Mouse (Mus musculus) heart, embryonic 13.5 days (tissue): ENCODE measurements around the gene Kif13a. TPM values are rescaled to one million over a fixed set of nuclear protein-coding genes. Genes with fewer than 3 reads are reported as not detected.
A peak's percentile ranks its signal among the peaks of the same experiment; 100 is the strongest.

Experiments used
- ATAC-seq: fragments of 200-750 bp; cut with Nextera tagmentation; 2 replicates; pipeline ENCODE4 v1.8.0; 2017; ENCODE audit warnings: moderate TSS enrichment; ENCODE audit not compliant: insufficient number of reproducible peaks, low FRiP score, low TSS enrichment; ENCODE audit errors: extremely low read depth
- H3K27ac ChIP-seq: fragments of 300-500 bp; sonication (generic); replicated peaks from 2 replicates; pipeline ENCODE4 v1.5.1; 2015; ENCODE audit warnings: moderate library complexity, mild to moderate bottlenecking, inconsistent platforms
- H3K27me3 ChIP-seq: fragments of 300-500 bp; sonication (generic); replicated peaks from 2 replicates; pipeline ENCODE4 v1.6.1; 2015; ENCODE audit warnings: mild to moderate bottlenecking, inconsistent platforms
- H3K36me3 ChIP-seq: fragments of 300-500 bp; sonication (generic); 2 replicates; pipeline ENCODE4 v1.6.1; 2015; ENCODE audit warnings: mild to moderate bottlenecking, inconsistent platforms
- H3K4me1 ChIP-seq: fragments of 300-500 bp; sonication (generic); 2 replicates; pipeline ENCODE4 v1.6.1; 2015; ENCODE audit warnings: inconsistent platforms
- H3K4me2 ChIP-seq: fragments of 300-500 bp; sonication (generic); 2 replicates; pipeline ENCODE4 v1.6.1; 2015; ENCODE audit warnings: inconsistent platforms, mild to moderate bottlenecking, moderate library complexity
- H3K4me3 ChIP-seq: fragments of 300-500 bp; sonication (generic); 2 replicates; pipeline ENCODE4 v1.5.1; 2015; ENCODE audit warnings: moderate library complexity, mild to moderate bottlenecking, inconsistent platforms
- H3K9ac ChIP-seq: fragments of 300-500 bp; sonication (generic); 2 replicates; pipeline ENCODE4 v1.6.1; 2015; ENCODE audit warnings: inconsistent platforms, mild to moderate bottlenecking, moderate library complexity
- H3K9me3 ChIP-seq: fragments of 300-500 bp; sonication (generic); 2 replicates; pipeline ENCODE4 v1.6.1; 2016; ENCODE audit warnings: inconsistent platforms
- WGBS: fragments of 180-500 bp; shearing (Covaris S2); methylation state at CpG from one replicate; pipeline ENCODE4 v1.1.7; 2015; ENCODE audit warnings: mixed read lengths; 5-methylcytosine and 5-hydroxymethylcytosine counted together
- polyA plus RNA-seq: library from polyadenylated mRNA; unstranded; fragments of >200 nt; fragmentation: Nextera tagmentation; extraction: Ambion mirVana; gene quantifications from 2 replicates; pipeline ENCODE4 v1.2.1, GENCODE M21; 2015

Gene Kif13a
- polyA plus RNA-seq, 1 experiment from 2014 or later, result 22.9 TPM

DNA sequence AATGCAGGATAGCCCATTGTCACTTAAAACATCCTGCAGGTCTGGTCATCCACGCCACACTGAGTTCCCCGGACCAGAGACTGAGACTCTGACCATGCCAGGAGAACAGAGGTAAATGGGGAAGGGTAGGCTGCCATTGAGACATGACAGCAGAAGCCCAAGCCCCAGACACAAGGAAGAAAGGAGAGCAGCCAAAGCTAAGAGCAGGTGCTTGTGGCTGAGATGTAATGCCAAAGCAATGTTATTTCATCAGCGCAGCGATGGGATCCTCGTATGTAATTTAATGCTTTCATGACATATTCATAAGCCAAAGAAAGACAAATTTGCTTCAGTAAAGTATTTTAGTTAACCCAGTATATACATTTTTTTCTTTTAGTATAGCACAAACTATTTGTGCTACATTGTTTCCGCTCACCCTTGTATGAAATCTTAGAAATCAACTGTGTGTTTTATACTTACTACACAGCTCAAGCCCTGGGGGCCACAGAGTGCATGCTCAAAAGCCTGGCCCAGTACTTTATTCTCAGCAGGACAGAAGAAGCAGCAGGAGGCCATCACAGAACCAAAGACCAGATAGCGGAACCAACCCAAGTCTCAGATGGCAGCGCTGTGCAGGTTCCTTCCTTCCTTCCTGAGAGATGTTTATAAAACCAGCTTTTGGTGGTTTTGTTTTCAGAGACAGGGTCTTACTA lies 71.4 kb downstream of the Kif13a start:
- 87% methylated on average over 8 of the region's 8 CpGs for WGBS
- no peaks in the 10 kb centered on the region for H3K27me3 ChIP-seq
- H3K9ac ChIP-seq, result no peak overlapping the region
- H3K4me3 ChIP-seq, result no peak overlapping the region
- H3K9me3 ChIP-seq, result no peaks in the 10 kb centered on the region
- H3K4me1 ChIP-seq, result peaks cover 25% of the 10 kb centered on the region
- H3K27ac ChIP-seq, result no peak overlapping the region
- ATAC-seq, result no peak
- H3K36me3 ChIP-seq, result peaks cover 20% of the 10 kb centered on the region; the same call in 1 of the 2 replicates
- no peak overlapping the region for H3K4me2 ChIP-seq

DNA sequence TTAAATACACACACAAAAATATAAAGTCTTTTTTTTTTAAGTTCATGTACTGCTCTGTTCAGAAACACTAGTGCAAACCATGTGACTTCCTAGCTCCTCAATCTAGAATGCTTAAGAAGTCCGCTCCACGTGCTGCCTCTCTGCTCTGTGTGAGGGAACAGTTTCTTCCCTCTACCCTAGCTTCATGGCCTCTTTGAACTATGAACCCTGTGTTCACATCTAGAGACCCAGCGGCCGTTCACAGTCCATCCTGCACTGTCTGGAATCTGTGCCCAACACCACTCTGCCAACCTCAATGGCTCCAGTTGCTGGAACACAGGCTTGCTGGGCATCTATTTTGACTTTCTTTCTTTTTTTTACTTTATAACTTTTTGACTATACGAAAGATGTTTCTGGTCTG lies 75.2 kb downstream of the Kif13a start:
- WGBS, result 85% methylated on average over 5 of the region's 5 CpGs
- ATAC-seq, result no peak
- no peak overlapping the region for H3K4me2 ChIP-seq

DNA sequence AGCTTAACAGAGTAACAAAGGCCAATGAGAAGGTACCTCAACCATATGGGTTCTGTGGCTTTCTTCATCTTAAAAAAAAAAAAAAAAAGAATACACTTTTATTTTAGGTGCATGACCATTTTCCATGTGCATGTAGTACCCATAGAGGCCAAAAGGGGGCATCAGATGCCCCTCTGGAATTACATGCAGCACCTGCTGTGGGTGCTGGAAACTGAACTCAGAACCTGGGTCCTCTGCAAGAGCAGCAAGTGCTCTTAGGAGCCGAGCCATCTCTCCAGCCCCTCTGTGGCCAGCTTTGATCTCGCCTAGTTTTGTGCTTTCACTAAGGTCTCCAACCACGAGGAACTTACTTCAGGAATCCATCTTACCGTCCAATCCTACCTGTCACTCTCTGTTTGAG lies 77.2 kb downstream of the Kif13a start:
- WGBS, result 89% methylated on average over 4 of the region's 4 CpGs
- Histone ChIP-seq H3K9ac (no peak overlapping the region), H3K4me2 (no peak overlapping the region), H3K36me3 (peaks cover 17% of the 10 kb centered on the region; the same call in 1 of the 2 replicates), H3K27me3 (no peaks in the 10 kb centered on the region), H3K4me1 (peaks cover 21% of the 10 kb centered on the region), H3K9me3 (no peaks in the 10 kb centered on the region), H3K4me3 (no peak overlapping the region), H3K27ac (no peak overlapping the region)
- no peak for ATAC-seq

More for the DNA sequence above, 75.2 kb downstream of the Kif13a start:
- H3K9me3 ChIP-seq, result no peaks in the 10 kb centered on the region
- H3K36me3 ChIP-seq, result peaks cover 17% of the 10 kb centered on the region; the same call in 1 of the 2 replicates
- H3K27ac ChIP-seq, result no peak overlapping the region
- H3K4me3 ChIP-seq, result no peak overlapping the region
- H3K27me3 ChIP-seq, result no peaks in the 10 kb centered on the region
- no peak overlapping the region for H3K9ac ChIP-seq
- H3K4me1 ChIP-seq, result peaks cover 20% of the 10 kb centered on the region

DNA sequence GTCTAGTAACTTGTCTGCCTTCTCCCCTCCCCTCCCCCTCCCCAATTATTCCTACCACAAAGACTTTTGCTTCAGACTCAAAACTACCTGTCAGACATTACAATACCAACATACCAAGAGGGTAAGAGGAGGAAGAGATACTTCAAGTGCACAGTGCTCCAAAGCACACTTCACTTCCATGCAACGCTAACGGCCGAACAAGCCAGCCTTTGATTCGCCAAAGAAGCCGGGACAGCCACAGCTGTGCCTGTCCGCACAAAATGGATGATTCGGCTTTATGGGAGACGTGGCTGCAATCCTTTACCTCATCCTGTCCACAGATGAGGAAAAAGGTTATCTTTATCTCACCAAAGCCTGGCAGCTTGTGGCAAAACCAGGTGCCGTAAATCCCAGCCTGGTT lies 84.2 kb downstream of the Kif13a start:
- no peak overlapping the region for H3K4me3 ChIP-seq
- no peaks in the 10 kb centered on the region for H3K27me3 ChIP-seq
- H3K36me3 ChIP-seq, result peaks cover 19% of the 10 kb centered on the region; the same call in 1 of the 2 replicates
- 86% methylated on average over 9 of the region's 9 CpGs for WGBS
- no peaks in the 10 kb centered on the region for H3K9me3 ChIP-seq
- H3K27ac ChIP-seq, result no peak overlapping the region
- no peak overlapping the region for H3K9ac ChIP-seq
- peaks cover 33% of the 10 kb centered on the region for H3K4me1 ChIP-seq
- ATAC-seq, result no peak
- no peak overlapping the region for H3K4me2 ChIP-seq

DNA sequence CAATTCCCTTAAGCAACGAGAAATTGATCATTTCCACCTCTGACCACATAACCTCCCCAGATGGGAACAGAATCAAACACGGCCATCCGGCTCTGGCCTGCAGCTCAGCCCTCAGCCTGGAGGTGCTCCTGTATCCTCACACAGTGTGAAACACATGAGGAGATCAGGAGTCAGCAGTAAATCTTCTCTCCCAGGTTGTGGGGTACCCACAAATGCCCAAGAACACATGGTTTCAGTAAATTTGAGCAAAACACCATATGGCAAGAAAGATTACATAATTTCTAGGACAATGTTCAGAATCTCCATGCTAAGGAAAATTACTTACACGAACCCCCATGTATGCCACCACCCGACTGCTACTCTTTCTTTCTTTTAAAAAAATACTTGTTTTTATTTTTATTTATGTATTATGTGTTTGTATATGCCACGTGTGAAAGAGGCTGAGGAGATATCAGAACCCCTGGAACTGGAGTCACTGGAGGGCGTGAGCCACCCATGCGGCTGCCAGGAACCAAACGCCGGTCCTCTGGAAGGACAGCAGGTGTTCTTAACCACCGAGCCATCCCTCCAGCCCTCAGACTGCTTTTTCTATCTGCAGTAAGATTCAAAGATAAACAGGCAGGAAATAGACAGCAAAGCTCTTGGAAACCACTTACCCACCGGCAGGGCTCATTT lies 85.0 kb downstream of the Kif13a start:
- ATAC-seq, result no peak
- H3K9ac ChIP-seq, result no peak overlapping the region
- 76% methylated on average over 12 of the region's 12 CpGs for WGBS

DNA sequence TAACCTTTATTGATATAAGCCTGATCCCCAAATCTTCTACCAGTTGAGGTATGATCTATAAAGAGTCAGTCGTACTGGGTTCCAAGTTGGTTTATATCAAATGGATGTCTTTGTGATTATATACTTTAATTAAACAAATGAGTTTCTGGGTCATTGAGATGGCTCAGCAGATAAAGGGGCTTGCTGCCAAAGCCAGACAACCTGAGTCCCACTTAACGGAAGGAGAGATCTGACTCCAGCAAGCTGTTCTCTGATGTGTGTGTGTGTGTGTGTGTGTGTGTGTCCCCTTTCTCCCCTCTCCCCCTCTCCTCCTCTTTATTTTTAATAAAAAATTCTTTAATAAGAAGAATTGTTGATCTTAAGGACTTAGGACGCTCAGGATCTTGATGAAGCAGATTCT lies 86.0 kb downstream of the Kif13a start:
- H3K36me3 ChIP-seq, result peaks cover 19% of the 10 kb centered on the region; the same call in 1 of the 2 replicates
- no peak for ATAC-seq
- WGBS, result 82% methylated on average over 3 of the region's 3 CpGs
- no peak overlapping the region for H3K4me3 ChIP-seq
- H3K9me3 ChIP-seq, result no peaks in the 10 kb centered on the region
- no peaks in the 10 kb centered on the region for H3K27me3 ChIP-seq
- no peak overlapping the region for H3K27ac ChIP-seq
- H3K4me1 ChIP-seq, result peaks cover 29% of the 10 kb centered on the region
- no peak overlapping the region for H3K9ac ChIP-seq
- H3K4me2 ChIP-seq, result no peak overlapping the region

More for the DNA sequence above, 85.0 kb downstream of the Kif13a start:
- H3K27me3 ChIP-seq, result no peaks in the 10 kb centered on the region
- H3K27ac ChIP-seq, result no peak overlapping the region
- H3K4me3 ChIP-seq, result no peak overlapping the region
- H3K36me3 ChIP-seq, result peaks cover 19% of the 10 kb centered on the region; the same call in 1 of the 2 replicates
- H3K4me2 ChIP-seq, result no peak overlapping the region
- peaks cover 36% of the 10 kb centered on the region for H3K4me1 ChIP-seq
- no peaks in the 10 kb centered on the region for H3K9me3 ChIP-seq

DNA sequence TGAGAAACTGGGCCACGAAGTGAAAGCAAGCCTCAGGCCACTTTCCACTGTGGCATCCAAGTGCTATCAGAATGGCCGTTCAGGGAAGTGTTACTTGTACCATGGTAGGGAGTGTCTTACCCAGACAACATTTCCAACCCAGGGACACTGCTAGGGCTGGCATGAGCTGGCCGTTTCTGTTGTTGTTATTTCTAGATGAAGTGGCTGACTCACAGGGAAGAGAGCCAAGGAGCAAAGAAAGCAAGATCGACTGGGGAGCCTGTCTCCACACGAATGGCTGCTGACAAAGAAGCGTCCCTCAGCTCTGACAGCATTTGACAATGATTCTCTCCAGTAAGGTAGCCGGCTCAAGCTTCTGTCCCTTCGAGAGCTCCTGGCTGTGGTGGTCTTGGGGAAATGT lies 87.5 kb downstream of the Kif13a start:
- H3K4me1 ChIP-seq, result peaks cover 27% of the 10 kb centered on the region
- peak overlapping the region; percentile 54 for H3K4me2 ChIP-seq
- no peak for ATAC-seq
- peak overlapping the region; percentile 74 for H3K27ac ChIP-seq
- H3K9me3 ChIP-seq, result no peaks in the 10 kb centered on the region
- H3K27me3 ChIP-seq, result no peaks in the 10 kb centered on the region
- H3K9ac ChIP-seq, result peak overlapping the region; percentile 17; the same call in 1 of the 2 replicates
- whole genome bisulfite sequencing, result 28% methylated on average over 8 of the region's 8 CpGs
- H3K36me3 ChIP-seq, result peaks cover 13% of the 10 kb centered on the region; the same call in 1 of the 2 replicates
- no peak overlapping the region for H3K4me3 ChIP-seq

DNA sequence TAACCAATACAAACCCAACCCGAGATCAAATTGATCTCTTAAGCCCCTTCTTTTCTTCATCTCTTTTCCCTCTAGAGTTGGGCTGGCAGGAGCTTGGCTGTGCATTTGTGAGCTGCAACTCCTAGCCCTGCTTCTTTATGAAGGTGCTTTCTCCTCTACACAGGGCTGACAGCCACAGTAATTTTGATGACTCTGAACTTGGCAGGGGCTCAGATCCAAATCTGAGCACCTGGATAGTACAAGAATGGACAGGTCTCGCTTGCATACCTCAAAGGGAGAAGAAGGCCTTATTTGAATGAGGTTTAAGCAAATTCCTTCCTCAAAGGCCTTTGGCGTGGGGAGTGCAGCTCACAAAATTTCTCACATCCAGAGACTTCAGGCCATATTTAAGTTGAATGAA lies 88.0 kb downstream of the Kif13a start:
- Histone ChIP-seq H3K9ac (peak overlapping the region; percentile 17; the same call in 1 of the 2 replicates), H3K9me3 (no peaks in the 10 kb centered on the region), H3K27me3 (no peaks in the 10 kb centered on the region), H3K36me3 (peaks cover 7% of the 10 kb centered on the region), H3K4me2 (peak overlapping the region; percentile 54), H3K27ac (peak overlapping the region; percentile 74), H3K4me3 (no peak overlapping the region), H3K4me1 (peaks cover 27% of the 10 kb centered on the region)
- no peak for ATAC-seq
- 80% methylated on average over 3 of the region's 3 CpGs for WGBS

DNA sequence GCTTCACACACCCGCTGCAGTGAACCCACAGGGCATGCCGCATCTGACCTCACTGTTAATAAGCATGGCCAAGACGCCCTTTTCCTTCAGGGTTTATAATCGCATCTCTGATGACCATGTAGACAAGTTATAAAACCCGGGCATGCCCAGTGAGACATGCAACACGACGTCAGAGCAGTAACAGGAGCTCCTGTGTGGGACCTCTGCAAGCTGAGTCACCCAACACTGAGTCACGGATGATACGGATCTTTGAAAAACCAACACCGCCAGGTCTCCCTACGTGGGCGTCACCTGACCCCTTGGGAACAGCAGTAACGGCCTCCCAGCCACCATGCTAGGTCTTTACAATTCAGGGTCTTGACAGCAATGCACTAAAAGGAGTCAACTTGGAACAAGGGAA lies 89.0 kb downstream of the Kif13a start:
- H3K36me3 ChIP-seq, result peaks cover 3% of the 10 kb centered on the region
- no peaks in the 10 kb centered on the region for H3K9me3 ChIP-seq
- H3K4me1 ChIP-seq, result peaks cover 28% of the 10 kb centered on the region
- H3K9ac ChIP-seq, result no peak overlapping the region
- H3K4me3 ChIP-seq, result no peak overlapping the region
- no peak for ATAC-seq
- no peaks in the 10 kb centered on the region for H3K27me3 ChIP-seq
- no peak overlapping the region for H3K27ac ChIP-seq
- H3K4me2 ChIP-seq, result no peak overlapping the region
- 84% methylated on average over 13 of the region's 13 CpGs for WGBS

DNA sequence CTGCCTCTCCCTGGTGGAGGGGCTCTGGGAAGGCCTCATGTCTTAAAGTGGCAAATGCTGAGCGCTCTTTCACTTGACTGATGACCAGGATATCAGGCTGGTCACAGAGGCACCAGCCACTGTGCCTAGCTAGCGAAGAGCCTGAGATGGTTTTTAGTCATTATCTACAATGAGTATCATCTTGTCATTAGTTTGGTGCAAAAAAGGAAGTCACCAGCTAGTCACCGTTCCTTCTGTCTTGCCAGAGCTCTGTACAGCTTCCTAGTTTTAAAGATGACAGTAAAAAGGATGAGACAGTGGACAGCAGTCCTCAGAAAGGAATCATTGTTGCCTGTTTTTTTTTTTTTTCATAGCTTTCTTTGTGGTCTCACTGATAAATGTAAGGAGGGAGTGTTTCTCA lies 90.4 kb downstream of the Kif13a start:
- 78% methylated on average over 3 of the region's 3 CpGs for WGBS

DNA sequence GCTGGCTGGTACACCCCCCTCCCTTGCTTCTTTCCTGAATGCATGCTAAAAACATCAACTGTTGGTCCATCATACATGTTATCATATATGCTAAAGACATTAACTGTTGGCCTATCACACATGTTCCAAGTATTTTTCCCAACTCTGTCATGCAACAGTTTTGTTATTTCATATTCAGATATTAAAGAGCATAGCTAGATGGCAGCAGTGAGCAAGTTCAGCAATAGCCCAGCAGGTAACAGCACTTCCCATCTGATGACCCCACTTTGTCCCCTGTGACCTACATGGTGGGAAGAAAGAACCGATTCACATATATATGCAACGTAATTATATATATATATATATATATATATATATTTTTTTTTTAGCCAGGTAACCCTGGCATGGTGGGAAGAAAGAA lies 91.1 kb downstream of the Kif13a start:
- no peak overlapping the region for H3K4me3 ChIP-seq
- 56% methylated on average over 2 of the region's 2 CpGs for WGBS
- ATAC-seq, result no peak
- H3K4me2 ChIP-seq, result no peak overlapping the region
- H3K9me3 ChIP-seq, result peaks cover 4% of the 10 kb centered on the region; the same call in 1 of the 2 replicates
- peaks cover 23% of the 10 kb centered on the region for H3K36me3 ChIP-seq
- peaks cover 32% of the 10 kb centered on the region for H3K4me1 ChIP-seq
- no peaks in the 10 kb centered on the region for H3K27me3 ChIP-seq
- H3K27ac ChIP-seq, result no peak overlapping the region
- H3K9ac ChIP-seq, result no peak overlapping the region

More for the DNA sequence above, 90.4 kb downstream of the Kif13a start:
- Histone ChIP-seq H3K4me2 (no peak overlapping the region), H3K27me3 (no peaks in the 10 kb centered on the region), H3K9ac (no peak overlapping the region), H3K36me3 (peaks cover 16% of the 10 kb centered on the region), H3K9me3 (peaks cover 4% of the 10 kb centered on the region; the same call in 1 of the 2 replicates), H3K4me1 (peaks cover 32% of the 10 kb centered on the region), H3K27ac (no peak overlapping the region), H3K4me3 (no peak overlapping the region)
- ATAC-seq, result no peak
